Mouse (Mus musculus) kidney, embryonic 15.5 days (tissue): ENCODE data around the gene Rbfox1. TPM values are rescaled to one million over a fixed set of nuclear protein-coding genes. Genes with fewer than 3 reads are reported as not detected.

ENCODE experiments used
- ATAC-seq: fragments of 200-750 bp; cut with Nextera tagmentation; replicated peaks from 2 replicates; pipeline ENCODE4 v1.8.0; 2017; ENCODE audit warnings: moderate TSS enrichment; ENCODE audit not compliant: low FRiP score
- H3K27ac ChIP-seq: fragments of 300-500 bp; sonication (generic); 2 replicates; pipeline ENCODE4 v1.5.1; 2015; ENCODE audit warnings: mild to moderate bottlenecking, inconsistent platforms
- H3K27me3 ChIP-seq: fragments of 300-500 bp; sonication (generic); 2 replicates; pipeline ENCODE4 v1.6.1; 2015; ENCODE audit warnings: inconsistent platforms
- H3K36me3 ChIP-seq: fragments of 300-500 bp; sonication (generic); 2 replicates; pipeline ENCODE4 v1.6.1; 2015; ENCODE audit warnings: inconsistent platforms
- H3K4me1 ChIP-seq: fragments of 300-500 bp; sonication (generic); 2 replicates; pipeline ENCODE4 v1.6.1; 2015; ENCODE audit warnings: inconsistent platforms
- H3K4me2 ChIP-seq: fragments of 300-500 bp; sonication (generic); 2 replicates; pipeline ENCODE4 v1.6.1; 2015; ENCODE audit warnings: moderate library complexity, mild to moderate bottlenecking, inconsistent platforms
- H3K4me3 ChIP-seq: fragments of 300-500 bp; sonication (generic); replicated peaks from 2 replicates; pipeline ENCODE4 v1.5.1; 2015; ENCODE audit warnings: mild to moderate bottlenecking, inconsistent platforms
- H3K9ac ChIP-seq: fragments of 300-500 bp; sonication (generic); 2 replicates; pipeline ENCODE4 v1.6.1; 2015; ENCODE audit warnings: mild to moderate bottlenecking, inconsistent platforms
- H3K9me3 ChIP-seq: fragments of 300-500 bp; sonication (generic); replicated peaks from 2 replicates; pipeline ENCODE4 v1.6.1; 2016; ENCODE audit warnings: inconsistent platforms
- WGBS: fragments of 180-500 bp; shearing (Covaris S2); methylation state at CpG from one replicate; pipeline ENCODE4 v1.1.7; 2015; ENCODE audit warnings: mixed read lengths; 5-methylcytosine and 5-hydroxymethylcytosine counted together
- polyA plus RNA-seq: library from polyadenylated mRNA; unstranded; fragments of >200 nt; fragmentation: Nextera tagmentation; extraction: Ambion mirVana; gene quantifications from 2 replicates; pipeline ENCODE4 v1.2.1, GENCODE M21; 2015

Gene Rbfox1
- polyA plus RNA-seq, 1 experiment from 2014 or later, result 6.7 TPM

- Histone ChIP-seq H3K4me2 (no peak overlapping the region), H3K4me1 (no peaks in the 10 kb centered on the region), H3K9ac (no peak overlapping the region), H3K36me3 (no peaks in the 10 kb centered on the region), H3K27ac (no peak overlapping the region), H3K4me3 (no peak overlapping the region), H3K9me3 (no peaks in the 10 kb centered on the region), H3K27me3 (no peaks in the 10 kb centered on the region)
- no peak for ATAC-seq
- WGBS, result 89% methylated on average over 4 of the region's 4 CpGs
These were observed 1572.4 kb downstream of the Rbfox1 start for GRCm38 (mm10) chr16:7457571-7457970.
